Mouse (Mus musculus): ENCODE data around the gene Mgat5.

- TF ChIP-seq POLR2A (IDR thresholded peaks at IDR 0.05; ENCODE audit: extremely low read depth, insufficient read depth, low read length) = no peak
- TF ChIP-seq CTCF (IDR thresholded peaks at IDR 0.05; ENCODE audit: low read depth, low read length) = no peak
Measured at GRCm38 (mm10) chr1:127442880-127443877, 238.4 kb downstream of the Mgat5 start.

All from liver, adult 2 months (tissue).